Mouse (Mus musculus) kidney, postnatal 25 days (tissue): ENCODE results near the gene Gm5286.
"Not testable (repeated sequence)": the region's sequence is repeated elsewhere in the genome, so short reads cannot be mapped to it uniquely, and the experiment has no call there.

Experiments used
- DNase-seq, 2 experiments: peaks; one replicate each; pipeline ENCODE4 v3.0.0; 2021; ENCODE audit warnings: mixed read lengths in 2 of 2

Gene Gm5286

GRCm38 (mm10) chr3:94196414-94196813 is at the start of gene Gm5286:
Gene Gm5286, plus strand, starts transcription at chr3:94196714.
- not testable (repeated sequence) for DNase-seq

GRCm38 (mm10) chr3:94167351-94167750 is 29.2 kb upstream of the Gm5286 start:
- DNase-seq: not testable (repeated sequence)

GRCm38 (mm10) chr3:94178093-94178492 is 18.4 kb upstream of the Gm5286 start, which contains the start of gene Gm10696:
Gene Gm10696, minus strand, starts transcription at chr3:94178193.
- DNase-seq: not testable (repeated sequence)
